Mouse (Mus musculus): ENCODE measurements around the gene Mief1.
A peak's percentile ranks its signal among the peaks of the same experiment; 100 is the strongest.

Gene Mief1

DNA sequence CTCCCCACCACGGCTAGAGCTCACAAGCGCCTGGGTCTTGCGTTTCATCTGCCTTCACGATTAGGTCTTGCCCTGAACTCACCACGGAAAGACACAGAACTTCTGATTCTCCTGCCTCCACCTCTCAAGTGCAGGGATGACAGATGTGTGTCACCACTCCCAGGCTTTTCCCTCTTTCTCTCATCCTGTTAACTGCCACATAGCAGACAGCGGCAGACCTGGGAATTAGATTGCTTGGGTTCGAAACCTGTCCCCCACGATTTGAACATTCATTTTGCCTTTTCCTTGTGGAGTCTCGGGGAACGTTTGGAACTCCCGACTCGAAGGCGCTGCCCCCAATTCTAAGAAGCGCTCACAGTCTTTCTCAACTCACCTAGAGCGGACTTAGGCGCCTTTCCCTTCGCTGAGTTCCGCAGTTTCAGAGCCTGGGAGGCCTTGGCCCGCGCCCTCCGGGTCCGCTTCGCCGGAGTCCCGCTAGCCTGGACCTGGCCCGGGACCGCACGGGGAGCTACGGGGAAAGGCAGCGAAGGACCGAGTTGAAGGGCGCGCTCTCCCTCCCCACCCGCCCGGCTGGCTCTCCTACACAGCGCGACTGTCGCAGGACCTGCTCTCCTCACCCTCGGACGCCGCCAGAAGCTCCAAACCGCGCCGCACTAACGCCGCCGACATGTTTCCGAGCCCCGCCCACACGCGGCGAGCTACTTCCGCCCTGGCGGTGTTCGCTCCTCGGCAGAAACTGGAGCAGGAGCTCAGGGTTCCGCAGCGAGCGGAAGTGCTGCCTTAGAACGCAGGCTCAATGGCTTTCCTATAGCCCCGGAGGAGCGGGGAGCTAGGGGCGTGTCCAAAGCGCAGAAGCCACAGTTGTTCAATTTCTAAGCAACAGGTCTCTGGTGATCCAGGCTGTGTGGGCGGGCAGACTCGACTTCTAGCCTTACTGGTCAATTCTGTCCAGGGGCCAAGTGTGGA is 30.1 kb downstream of the Mief1 start, which contains the start of gene Rps19bp1:
Rps19bp1 (minus strand) TSS at position 706 of the 966 bp plus-strand sequence.
- DNase-seq: peak; percentile 90

DNA sequence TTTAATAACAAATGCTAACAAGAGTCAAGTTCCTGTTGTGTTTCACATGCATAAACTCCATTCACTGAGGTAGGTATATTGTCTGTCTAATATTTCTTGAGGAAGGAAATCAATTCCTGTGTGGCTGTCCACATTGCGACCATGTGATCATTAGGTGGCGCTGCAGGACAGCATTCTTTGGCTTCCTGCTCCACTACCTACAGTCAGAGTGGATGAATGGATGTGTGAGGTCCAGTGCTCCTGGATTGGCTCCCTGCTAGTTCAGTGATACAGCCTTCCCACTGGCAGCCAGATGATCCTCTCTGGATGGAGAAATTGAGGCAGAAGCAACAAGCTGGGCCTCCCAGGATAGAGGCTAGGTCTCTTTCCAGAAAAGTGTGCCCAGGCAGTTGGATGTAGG is 32.5 kb downstream of the Mief1 start:
- DNase-seq: peak; percentile 86

DNA sequence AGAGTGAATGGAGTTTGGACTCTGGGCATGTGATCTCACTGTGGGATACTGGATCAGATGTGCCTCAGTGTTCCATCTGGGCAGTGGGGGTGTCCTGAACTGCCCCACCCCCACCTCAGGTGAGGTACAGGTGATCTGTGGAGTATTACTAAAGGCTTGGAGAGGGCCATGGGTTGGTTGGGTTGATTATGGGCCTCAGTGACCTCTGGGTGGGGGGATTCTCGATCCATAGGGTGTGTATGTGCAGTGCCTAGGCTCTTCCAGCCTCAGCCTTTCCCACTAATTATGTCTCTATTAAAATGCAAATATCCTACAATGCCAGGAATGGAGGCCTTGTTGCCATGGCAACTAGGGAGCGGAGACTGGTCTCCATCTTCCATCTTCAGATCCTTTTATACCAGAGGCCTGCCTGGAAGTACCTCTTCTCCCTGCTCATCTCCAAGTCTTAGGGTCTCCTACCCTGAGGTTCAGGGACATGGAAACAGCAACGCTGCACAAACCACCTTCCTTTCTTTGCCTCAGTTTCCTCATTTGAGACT is 38.1 kb downstream of the Mief1 start:
- no peak for DNase-seq

DNA sequence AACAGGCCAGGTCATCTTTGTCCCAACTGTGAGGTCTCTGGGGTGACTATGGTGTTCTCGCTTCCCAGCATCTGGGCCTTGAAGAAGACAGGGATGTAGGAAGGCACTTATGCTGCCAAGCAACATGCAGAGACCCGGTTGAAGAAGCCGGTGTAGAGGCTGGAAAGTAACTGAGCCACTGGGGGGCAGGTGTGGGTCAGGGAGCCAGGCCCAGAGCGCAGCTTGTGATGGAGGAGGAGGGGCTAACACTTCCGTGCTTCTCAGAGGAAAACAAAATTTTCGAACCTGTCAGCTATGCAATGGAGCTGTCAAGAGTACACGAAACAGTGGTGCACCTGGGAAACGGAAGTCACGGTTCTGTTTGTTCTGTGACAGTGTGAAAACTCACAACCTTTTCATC is 43.3 kb downstream of the Mief1 start:
- no peak for DNase-seq

DNA sequence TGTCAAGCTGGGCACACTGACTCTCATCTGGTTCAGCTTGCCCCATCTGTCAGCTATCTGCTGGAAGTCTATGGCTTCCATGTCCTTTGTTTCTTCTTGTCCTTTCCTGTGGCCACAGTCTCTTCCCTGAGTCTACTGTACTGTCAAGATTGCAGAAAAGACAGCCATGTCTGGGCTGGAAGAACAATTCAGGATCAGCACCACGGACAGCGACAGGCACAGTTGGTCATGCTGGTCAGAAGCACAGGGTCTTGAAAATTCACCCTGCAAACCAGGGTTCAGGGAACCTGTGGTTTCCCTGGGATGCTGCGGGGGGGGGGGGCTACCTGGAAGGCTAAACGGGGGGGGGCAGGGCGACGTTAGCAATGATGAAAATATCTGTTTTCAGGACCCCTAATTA is 43.8 kb downstream of the Mief1 start:
- no peak for DNase-seq

DNA sequence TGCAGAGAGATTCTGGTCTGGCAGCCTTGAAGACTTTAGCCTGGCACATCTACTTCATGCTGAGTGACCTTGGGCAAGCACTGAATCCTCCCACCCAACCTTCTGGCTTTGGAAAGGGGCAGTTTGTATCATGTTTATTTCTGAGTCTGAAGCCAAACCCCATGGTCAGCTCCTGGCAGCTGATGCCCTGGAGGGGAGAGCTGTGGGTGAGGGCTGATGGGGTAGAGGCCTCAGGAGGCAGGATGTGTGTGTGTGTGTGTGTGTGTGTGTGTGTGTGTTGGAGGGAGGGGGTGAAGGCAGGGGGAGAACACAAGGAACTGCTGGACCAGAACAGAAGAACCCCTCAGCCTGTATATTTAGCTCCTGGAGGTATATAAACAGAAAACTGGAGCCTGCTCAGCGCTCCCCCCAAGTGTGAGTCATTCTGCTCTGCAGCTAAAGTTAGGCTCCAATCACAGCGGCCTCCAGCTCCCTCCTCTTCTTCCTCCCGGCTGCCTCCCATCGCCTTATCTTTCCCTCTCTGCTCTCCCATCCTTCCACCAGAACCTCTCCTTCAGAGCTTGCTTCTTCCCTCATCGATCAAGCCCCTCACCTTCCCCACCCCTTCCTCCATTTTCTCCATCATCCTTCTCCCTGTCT is 44.4 kb downstream of the Mief1 start:
- DNase-seq: peak; percentile 70

DNA sequence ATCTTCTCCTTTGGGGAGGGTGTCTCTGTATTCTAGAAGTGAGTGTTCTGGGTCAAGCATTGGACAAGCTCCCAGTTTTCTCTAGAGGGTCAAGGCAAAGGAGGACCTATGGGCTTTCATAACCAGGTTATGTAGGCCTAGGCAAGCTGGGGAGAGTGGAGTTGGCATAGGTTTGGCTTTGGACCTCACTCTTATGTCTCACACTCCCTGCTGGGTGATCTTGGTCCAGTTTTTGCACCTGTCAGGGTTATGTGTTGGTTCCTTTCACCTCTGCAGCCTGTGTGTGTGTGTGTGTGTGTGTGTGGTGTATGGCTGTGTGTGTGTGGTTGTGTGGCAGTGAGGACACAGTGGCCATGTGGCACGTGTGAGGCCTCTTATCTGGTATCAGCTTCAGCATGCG is 45.2 kb downstream of the Mief1 start:
- no peak for DNase-seq

DNA sequence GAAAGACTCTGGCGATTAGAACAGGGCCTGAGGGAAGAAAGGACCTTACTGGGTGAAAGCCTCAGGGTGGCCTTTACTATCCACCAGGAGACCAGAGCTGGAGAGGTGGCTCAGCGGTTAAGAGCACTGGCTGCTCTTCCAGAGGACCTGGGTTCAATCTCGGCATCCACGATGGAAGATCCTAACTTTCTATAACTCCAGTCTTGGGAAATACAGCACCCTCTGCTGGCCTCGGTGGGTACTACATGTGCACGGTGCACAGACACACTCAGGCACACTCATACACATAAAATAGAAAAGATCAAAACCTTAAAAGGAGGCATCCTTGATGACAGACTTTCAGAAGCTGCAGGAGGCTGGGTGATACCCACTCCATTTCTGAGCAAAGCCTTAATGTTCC is 46.8 kb downstream of the Mief1 start:
- peak; percentile 61 for DNase-seq

DNA sequence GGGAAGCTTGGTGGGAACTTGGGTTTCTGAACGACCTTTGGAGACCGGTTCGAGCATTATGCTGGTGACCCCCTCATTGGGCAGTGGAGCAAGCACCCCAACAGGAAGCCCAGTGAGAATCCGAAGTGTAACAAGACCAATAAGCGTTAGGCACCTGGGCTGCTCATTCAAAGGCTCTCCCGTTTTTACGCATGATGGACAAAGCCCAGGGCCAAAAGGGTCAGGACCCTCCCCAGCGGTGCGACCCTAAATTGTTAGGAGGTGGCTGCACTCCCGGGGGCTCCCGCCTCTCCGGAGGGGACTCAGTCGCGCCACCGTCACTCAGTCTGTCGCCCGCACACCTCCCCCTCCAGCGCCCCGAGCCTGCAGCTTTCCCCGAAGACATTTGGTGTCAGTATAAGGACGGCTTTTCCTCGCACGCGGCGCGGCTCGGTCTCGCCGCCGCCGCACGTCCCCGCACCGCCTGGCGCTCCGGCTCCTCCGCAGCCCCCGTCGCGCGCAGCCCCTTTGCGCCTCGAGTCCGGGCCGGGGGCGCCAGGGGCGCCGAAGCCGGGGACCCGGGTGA is 53.1 kb downstream of the Mief1 start, which contains the start of gene Cacna1i:
Cacna1i (plus strand) TSS at position 388 of the 565 bp plus-strand sequence.
- DNase-seq: peak; percentile 74

DNA sequence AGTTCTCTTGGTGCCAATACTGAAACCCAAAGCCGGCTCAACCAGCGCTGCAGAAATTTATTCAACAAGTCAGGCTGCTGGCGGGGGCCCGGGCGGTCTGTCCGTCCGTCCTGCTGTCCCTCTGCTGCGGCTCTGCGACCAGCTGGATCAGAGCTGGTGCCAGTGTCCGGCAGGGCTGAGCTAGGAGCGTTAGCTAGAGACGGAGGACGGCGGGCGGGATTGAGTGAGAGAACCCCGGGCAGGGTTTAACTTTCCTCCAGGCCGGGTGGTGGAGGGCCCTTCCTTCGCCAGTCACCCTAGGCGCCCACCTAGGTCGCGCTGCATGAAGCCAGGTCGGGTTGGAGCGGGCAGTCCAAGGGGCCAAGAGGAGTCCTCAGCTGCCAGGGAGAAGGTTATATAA is 54.2 kb downstream of the Mief1 start:
- DNase-seq: peak; percentile 45

DNA sequence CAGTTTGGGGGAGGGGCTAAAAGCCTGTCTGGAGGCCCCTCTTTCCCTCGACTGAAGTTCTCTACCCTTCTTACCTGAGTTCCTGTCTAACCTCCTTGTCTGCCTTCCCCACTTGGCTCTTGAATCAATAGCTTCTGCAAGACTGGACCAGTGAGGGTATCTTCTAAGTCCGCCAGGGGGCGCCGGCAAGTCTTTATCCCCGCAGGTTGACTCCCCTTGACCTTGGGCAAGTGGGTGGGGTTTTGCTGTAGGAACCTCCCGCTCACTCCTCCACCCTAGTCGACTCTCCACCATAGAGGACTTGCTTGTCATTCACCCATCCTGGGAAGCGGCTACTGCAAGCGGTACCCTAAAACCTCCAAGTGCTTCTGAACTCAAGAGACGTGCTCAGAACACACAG is 55.6 kb downstream of the Mief1 start:
- peak; percentile 79 for DNase-seq

DNA sequence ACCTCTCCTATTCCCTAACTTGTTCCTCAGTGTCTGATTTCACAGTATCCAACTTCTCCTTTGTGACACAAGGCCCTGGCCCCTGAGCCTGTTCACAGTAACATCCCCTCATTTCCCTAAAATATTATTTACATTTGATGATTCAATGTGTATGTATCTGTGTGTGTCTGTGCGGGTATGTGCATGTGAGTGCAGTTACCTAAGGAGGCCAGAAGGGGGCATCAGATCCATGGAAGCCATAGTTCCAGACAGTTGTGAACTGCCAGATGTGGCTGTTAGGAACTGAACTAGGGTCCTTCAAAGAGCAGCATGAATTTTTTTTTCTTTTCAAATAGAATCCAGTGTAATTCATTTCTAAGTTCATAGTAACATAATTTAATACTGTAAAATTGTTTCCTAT is 63.3 kb downstream of the Mief1 start:
- no peak for DNase-seq

All from right cerebral cortex, postnatal 14 days (tissue).